Mouse (Mus musculus) small intestine, adult 2 months (tissue): Measurements from ENCODE around the gene Epb41l2. TPM values are rescaled to one million over a fixed set of nuclear protein-coding genes. Genes with fewer than 3 reads are reported as not detected.

ENCODE experiments used
- H3K27ac ChIP-seq: fragments of 200-500 bp; 2 replicates; pipeline ENCODE4 v1.5.1; 2012; ENCODE audit warnings: low read depth, low read length, control low read depth, inconsistent platforms; ENCODE audit not compliant: insufficient read depth
- H3K27me3 ChIP-seq: fragments of 200-500 bp; 2 replicates; pipeline ENCODE4 v1.6.1; 2012; ENCODE audit warnings: mild to moderate bottlenecking, moderate library complexity, low read length, inconsistent platforms; ENCODE audit not compliant: control insufficient read depth, insufficient read depth
- H3K36me3 ChIP-seq: fragments of 200-500 bp; 2 replicates; pipeline ENCODE4 v1.6.1; 2012; ENCODE audit warnings: mild to moderate bottlenecking, low read length, control low read depth, inconsistent platforms; ENCODE audit not compliant: control insufficient read depth, insufficient read depth
- H3K4me1 ChIP-seq: fragments of 200-500 bp; 2 replicates; pipeline ENCODE4 v1.6.1; 2012; ENCODE audit warnings: low read length, inconsistent platforms, mixed read lengths; ENCODE audit not compliant: control insufficient read depth, insufficient read depth, insufficient read length
- H3K4me3 ChIP-seq: fragments of 200-500 bp; 2 replicates; pipeline ENCODE4 v1.5.1; 2012; ENCODE audit warnings: low read depth, mild to moderate bottlenecking, control low read depth, inconsistent platforms, low read length, moderate library complexity
- CTCF ChIP-seq: fragments of 200-500 bp; IDR thresholded peaks from 2 replicates; pipeline ENCODE4 v1.5.1; 2012; ENCODE audit warnings: low read depth, mild to moderate bottlenecking, control low read depth, inconsistent platforms, low read length, moderate library complexity, mixed read lengths; ENCODE audit not compliant: insufficient replicate concordance, insufficient read length; ENCODE audit errors: extremely low read depth
- POLR2A ChIP-seq: fragments of 200-500 bp; IDR thresholded peaks from 2 replicates; pipeline ENCODE4 v1.6.1; 2012; ENCODE audit warnings: low read depth, mild to moderate bottlenecking, control low read depth, inconsistent platforms, low read length, moderate library complexity
- WGBS: fragments of 180-500 bp; shearing (Covaris S2); methylation state at CpG from one replicate; pipeline ENCODE4 v1.1.7; 2018; 5-methylcytosine and 5-hydroxymethylcytosine counted together
- polyA plus RNA-seq: library from polyadenylated mRNA; depleted of rRNA; stranded (reverse); fragments of >200 nt; gene quantifications from 2 replicates; pipeline ENCODE4 v1.2.3, GENCODE M21; 2012; rRNA removed

Epb41l2 gene
- polyA plus RNA-seq, 1 experiment = 18.2 TPM

DNA sequence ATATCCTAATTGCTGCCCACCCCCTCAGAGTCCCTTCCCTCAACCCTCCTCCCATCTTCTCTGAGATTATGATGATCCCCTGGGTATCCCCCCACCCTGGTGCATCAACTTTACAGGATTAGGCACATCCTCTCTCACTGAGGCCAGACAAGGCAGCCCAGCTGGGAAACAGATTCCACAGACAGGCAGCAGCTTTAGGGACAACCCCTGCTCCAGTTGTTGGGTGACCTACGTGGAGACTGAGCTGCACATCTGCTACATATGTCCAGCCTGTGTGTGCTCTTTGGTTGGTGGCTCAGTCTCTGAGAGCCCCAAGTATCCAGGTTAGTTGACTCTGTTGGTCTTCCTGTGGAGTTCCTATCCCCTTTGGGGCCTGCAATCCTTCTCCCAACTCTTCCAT lies 179.1 kb downstream of the Epb41l2 start:
- Histone ChIP-seq H3K4me3 (no peak overlapping the region), H3K27me3 (no peaks in the 10 kb centered on the region), H3K27ac (peak overlapping the region; percentile 85), H3K36me3 (no peaks in the 10 kb centered on the region), H3K4me1 (peaks cover 14% of the 10 kb centered on the region)
- TF ChIP-seq CTCF = no peak
- 85% methylated on average over 1 of the region's 1 CpGs for WGBS

DNA sequence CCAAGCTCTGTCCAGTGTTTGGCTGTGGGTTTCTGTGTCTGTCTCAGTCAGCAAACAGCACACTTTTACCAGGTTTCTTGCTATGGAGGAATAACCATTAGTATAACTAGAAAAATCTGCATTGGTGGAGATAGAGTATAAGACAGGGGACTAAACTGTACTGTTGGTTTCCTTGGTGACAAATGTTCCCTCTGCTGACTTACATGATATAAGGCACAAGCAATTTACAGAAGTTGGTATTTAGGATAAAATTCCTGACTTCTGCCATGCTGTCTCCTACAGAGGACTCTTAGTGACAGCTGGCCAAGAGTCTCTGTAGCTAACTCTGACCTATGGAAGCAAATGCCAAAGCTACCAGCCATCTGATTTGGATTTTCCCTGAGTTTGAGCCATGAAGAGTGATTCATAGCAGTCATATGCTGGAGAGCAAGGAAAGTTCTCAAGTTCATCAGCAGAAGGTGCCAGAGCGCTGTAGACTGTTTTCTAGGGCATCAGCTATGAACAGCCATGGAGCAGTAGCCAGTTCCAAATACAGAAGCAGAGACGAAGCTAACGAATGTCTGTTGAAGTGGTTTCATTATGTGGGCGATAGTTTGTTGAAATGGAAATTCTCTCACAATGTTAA lies 179.7 kb downstream of the Epb41l2 start:
- WGBS = 24% methylated on average over 4 of the region's 4 CpGs
- H3K4me3 ChIP-seq = no peak overlapping the region
- H3K36me3 ChIP-seq = no peaks in the 10 kb centered on the region
- peak overlapping the region; percentile 85 for H3K27ac ChIP-seq
- peaks cover 14% of the 10 kb centered on the region for H3K4me1 ChIP-seq
- H3K27me3 ChIP-seq = no peaks in the 10 kb centered on the region
- no peak for TF ChIP-seq CTCF
- TF ChIP-seq POLR2A = no peak

DNA sequence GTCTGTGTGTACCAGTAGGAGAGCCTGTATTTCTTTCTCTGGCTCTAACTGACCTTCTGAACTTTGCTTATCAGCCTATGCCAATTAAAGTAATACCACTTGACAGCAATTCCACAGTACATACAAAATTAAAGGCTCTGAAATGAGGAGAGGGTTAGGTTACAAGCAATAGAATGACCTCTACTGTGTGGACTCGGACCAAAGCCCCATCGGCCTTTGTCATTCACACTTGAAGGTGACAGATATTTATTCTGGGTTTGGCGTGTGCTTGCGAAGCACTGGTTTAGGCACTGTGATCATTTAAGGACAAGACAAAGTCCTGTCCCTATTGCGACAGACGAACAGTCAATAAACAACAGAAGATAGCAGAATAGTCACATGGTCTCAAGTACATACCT lies 180.2 kb downstream of the Epb41l2 start:
- Histone ChIP-seq H3K36me3 (no peaks in the 10 kb centered on the region), H3K4me1 (peaks cover 14% of the 10 kb centered on the region), H3K27me3 (no peaks in the 10 kb centered on the region), H3K27ac (peak overlapping the region; percentile 85), H3K4me3 (no peak overlapping the region)
- WGBS = 32% methylated on average over 6 of the region's 6 CpGs
- TF ChIP-seq POLR2A = no peak
- TF ChIP-seq CTCF = no peak

DNA sequence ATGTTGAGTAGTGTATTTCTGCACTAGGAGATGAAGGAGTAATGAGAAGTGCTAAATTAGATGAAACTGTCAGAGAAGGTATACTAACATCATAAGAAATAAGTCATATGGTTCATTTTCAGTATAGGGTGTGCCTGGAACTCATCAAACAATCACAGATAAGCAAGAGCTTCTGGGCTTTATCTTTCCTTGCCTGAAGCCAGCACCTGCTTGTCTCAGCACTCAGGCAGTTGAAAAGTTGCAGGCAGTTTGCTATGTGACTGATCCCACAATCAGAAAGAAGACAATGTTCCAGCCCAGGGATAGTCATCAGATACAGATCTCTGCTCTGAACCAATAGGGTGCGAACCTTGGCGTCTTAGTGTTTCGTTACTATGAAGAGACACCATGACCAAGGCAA lies 181.5 kb downstream of the Epb41l2 start:
- 86% methylated on average over 3 of the region's 3 CpGs for WGBS
- Histone ChIP-seq H3K36me3 (no peaks in the 10 kb centered on the region), H3K4me1 (peaks cover 14% of the 10 kb centered on the region), H3K27ac (peak overlapping the region; percentile 17; the same call in 1 of the 2 replicates), H3K27me3 (no peaks in the 10 kb centered on the region), H3K4me3 (no peak overlapping the region)
- no peak for TF ChIP-seq CTCF
- TF ChIP-seq POLR2A = no peak

DNA sequence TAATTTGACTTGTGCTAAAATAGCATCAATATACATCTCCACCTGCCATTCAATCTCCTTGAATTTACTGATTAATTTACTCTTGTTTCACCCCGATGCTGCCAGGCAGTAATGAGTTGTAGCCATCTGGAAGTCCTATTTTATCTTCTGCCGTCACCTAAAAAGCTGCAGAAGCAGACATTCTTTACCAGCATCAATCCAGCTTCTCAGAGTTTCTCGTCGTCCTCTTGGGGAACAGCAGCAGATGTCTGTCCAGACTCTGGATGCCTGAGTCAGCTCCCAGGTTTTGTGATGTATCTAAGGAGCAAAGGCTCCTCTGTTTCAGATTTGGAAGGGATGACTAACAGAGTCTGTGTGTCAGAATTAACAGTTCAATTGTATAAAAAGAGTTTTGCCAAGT lies 193.3 kb downstream of the Epb41l2 start:
- Histone ChIP-seq H3K36me3 (no peaks in the 10 kb centered on the region), H3K4me1 (no peaks in the 10 kb centered on the region), H3K27me3 (no peaks in the 10 kb centered on the region), H3K27ac (no peak overlapping the region), H3K4me3 (no peak overlapping the region)
- WGBS = 74% methylated on average over 4 of the region's 4 CpGs
- TF ChIP-seq POLR2A (no peak), CTCF (no peak)

DNA sequence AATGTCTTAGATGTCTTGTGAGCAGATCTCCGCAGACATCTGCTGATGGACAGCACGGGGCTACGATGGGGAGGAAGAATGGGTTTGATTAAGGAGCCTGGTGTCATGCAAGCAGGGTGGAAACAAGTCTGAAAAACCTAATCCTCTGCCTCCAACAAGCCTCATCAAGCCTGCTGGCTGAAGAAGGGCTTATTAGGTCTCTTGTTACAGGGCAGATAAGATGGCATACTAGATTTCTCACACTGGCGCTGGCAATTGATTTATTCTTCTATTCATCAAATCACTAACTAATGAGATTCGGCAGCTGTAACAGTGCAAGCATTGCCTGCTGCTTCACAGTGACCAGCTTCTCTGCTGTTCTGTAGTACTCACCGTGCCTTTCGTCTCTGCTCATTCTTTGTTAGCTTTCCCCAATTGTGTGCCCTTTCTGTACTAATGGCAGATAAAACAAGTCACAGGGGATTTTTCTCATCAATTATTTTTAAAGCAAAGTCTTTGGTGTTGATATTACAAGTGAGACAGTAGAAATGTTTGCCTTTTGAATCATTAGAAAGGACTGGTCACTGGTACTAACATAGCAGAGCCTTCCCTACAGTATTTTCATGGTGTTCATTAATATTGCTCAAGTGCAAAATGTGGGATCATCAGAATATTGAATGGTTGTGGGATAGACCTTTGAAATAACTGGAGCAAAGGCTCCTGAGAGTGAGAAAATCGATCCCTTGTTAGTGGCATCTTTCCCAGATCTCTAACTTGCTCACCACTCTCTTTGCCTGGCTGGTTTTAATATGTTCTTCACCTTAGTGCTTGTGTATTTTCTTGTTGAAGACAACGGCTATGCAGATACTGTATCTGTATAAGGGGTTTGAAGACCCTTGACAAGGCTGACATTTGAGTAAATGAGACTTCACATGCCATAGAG lies 212.0 kb downstream of the Epb41l2 start:
- TF ChIP-seq POLR2A (no peak), CTCF (no peak)
- no peak overlapping the region for H3K4me3 ChIP-seq
- H3K36me3 ChIP-seq = no peaks in the 10 kb centered on the region
- no peak overlapping the region for H3K27ac ChIP-seq
- no peaks in the 10 kb centered on the region for H3K27me3 ChIP-seq
- WGBS = 77% methylated on average over 9 of the region's 9 CpGs
- no peaks in the 10 kb centered on the region for H3K4me1 ChIP-seq

Other genes with a start within 250 kb of the Epb41l2 start
- gene Akap7, start 51.9 kb upstream of the Epb41l2 start, polyA plus RNA-seq = 5.1 and 10.6 TPM in 2 replicates
- 27.1 and 58.7 TPM in 2 replicates for gene Smlr1, start 176.5 kb downstream of the Epb41l2 start, polyA plus RNA-seq